Mouse (Mus musculus) neural tube, embryonic 10.5 days (tissue): ENCODE data around the gene Elk3.
"Not testable (repeated sequence)": the region's sequence is repeated elsewhere in the genome, so short reads cannot be mapped to it uniquely, and the experiment has no call there.

Source experiments
- DNase-seq: peaks from one replicate; pipeline ENCODE4 v3.0.0-alpha.2; 2017; ENCODE audit warnings: low spot score; ENCODE audit errors: extremely low spot score

The Elk3 gene

GRCm38 (mm10) chr10:93310721-93311411 lies at the start of gene Elk3:
TSS of gene Elk3 (minus strand) at chr10:93311135.
- DNase-seq = peak; percentile 72

GRCm38 (mm10) chr10:93360623-93361022 lies 49.7 kb upstream of the Elk3 start:
- DNase-seq = no peak

- not testable (repeated sequence) for DNase-seq
Observed at GRCm38 (mm10) chr10:93360190-93360589, 49.3 kb upstream of the Elk3 start.

GRCm38 (mm10) chr10:93359339-93359863 lies 48.5 kb upstream of the Elk3 start:
- DNase-seq = no peak

GRCm38 (mm10) chr10:93358878-93359277 lies 47.9 kb upstream of the Elk3 start:
- no peak for DNase-seq

GRCm38 (mm10) chr10:93357162-93357561 lies 46.2 kb upstream of the Elk3 start:
- no peak for DNase-seq

GRCm38 (mm10) chr10:93356122-93356521 lies 45.2 kb upstream of the Elk3 start:
- no peak for DNase-seq

- no peak for DNase-seq
Observed at GRCm38 (mm10) chr10:93355276-93355927, 44.5 kb upstream of the Elk3 start.

- DNase-seq = no peak
Observed at GRCm38 (mm10) chr10:93353545-93354326, 42.8 kb upstream of the Elk3 start.

GRCm38 (mm10) chr10:93347918-93348505 lies 37.1 kb upstream of the Elk3 start:
- DNase-seq = no peak

- no peak for DNase-seq
Observed at GRCm38 (mm10) chr10:93347387-93347786, 36.5 kb upstream of the Elk3 start.

- DNase-seq = no peak
Observed at GRCm38 (mm10) chr10:93346208-93346936, 35.4 kb upstream of the Elk3 start.

GRCm38 (mm10) chr10:93345497-93345896 lies 34.6 kb upstream of the Elk3 start:
- no peak for DNase-seq

- DNase-seq = no peak
Observed at GRCm38 (mm10) chr10:93343469-93343868, 32.5 kb upstream of the Elk3 start.

- DNase-seq = no peak
Observed at GRCm38 (mm10) chr10:93342986-93343385, 32.1 kb upstream of the Elk3 start.

GRCm38 (mm10) chr10:93338526-93338925 lies 27.6 kb upstream of the Elk3 start:
- no peak for DNase-seq

GRCm38 (mm10) chr10:93336462-93336931 lies 25.6 kb upstream of the Elk3 start:
- DNase-seq = no peak

GRCm38 (mm10) chr10:93335828-93336461 lies 25.0 kb upstream of the Elk3 start:
- DNase-seq = no peak

- no peak for DNase-seq
Observed at GRCm38 (mm10) chr10:93335001-93335400, 24.1 kb upstream of the Elk3 start.

- no peak for DNase-seq
Observed at GRCm38 (mm10) chr10:93333239-93333638, 22.3 kb upstream of the Elk3 start.
